Mouse (Mus musculus) myocyte (in vitro differentiated cells): Measurements from ENCODE around the gene Kcnj13.

Experiments used
- CEBPB ChIP-seq: IDR thresholded peaks from 2 replicates; pipeline ENCODE4 v1.6.1; 2011; ENCODE audit warnings: mild to moderate bottlenecking, moderate library complexity; ENCODE audit not compliant: poor library complexity, insufficient read depth, severe bottlenecking
- E2F4 ChIP-seq: IDR thresholded peaks from one replicate; pipeline ENCODE4 v1.6.1; 2011; ENCODE audit warnings: mild to moderate bottlenecking, control low read depth, moderate library complexity; ENCODE audit not compliant: insufficient read depth
- MAX ChIP-seq: IDR thresholded peaks from one replicate; pipeline ENCODE4 v1.6.1; 2011; ENCODE audit warnings: low read depth, mild to moderate bottlenecking, control low read depth
- MYOD1 ChIP-seq, 3 experiments: IDR thresholded peaks; one replicate each; pipeline ENCODE4 v1.6.1; 2011; ENCODE audit warnings: control low read depth in 2 of 3, low read depth in 2 of 3, mild to moderate bottlenecking in 2 of 3, moderate library complexity in 1 of 3; ENCODE audit not compliant: insufficient read length in 2 of 3, control insufficient read depth in 1 of 3
- POLR2A ChIP-seq: IDR thresholded peaks from one replicate; pipeline ENCODE4 v1.6.1; 2011; ENCODE audit warnings: low read depth, mild to moderate bottlenecking, control low read depth, moderate library complexity; ENCODE audit not compliant: insufficient read length
- TCF12 ChIP-seq: IDR thresholded peaks from one replicate; pipeline ENCODE4 v1.6.1; 2011; ENCODE audit warnings: mild to moderate bottlenecking, control low read depth; ENCODE audit not compliant: poor library complexity, insufficient read depth, severe bottlenecking
- USF1 ChIP-seq: IDR thresholded peaks from one replicate; pipeline ENCODE4 v1.6.1; 2011; ENCODE audit warnings: low read depth, mild to moderate bottlenecking, control low read depth, moderate library complexity

DNA sequence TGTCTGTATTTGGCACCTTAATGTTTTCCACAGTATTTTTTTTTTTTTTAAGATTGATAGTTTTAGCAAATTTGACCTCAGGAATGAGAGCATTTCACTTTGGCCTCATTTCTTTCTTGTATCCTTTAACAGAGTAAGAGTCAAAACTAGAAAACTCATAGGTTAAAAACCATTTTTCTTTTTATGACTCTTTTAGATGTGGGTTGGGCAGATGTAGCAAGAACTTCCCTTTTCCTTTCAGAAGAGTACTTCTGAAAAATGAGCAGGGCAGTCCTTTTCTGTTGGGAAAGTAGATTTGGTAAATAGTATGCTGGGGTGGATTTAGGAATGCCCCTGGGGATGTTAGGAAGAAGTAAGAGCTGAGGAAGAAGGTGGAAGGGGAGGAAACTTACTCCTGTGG is 11.5 kb upstream of the Kcnj13 start:
- TF ChIP-seq POLR2A (no peak), MYOD1 (IDR thresholded peaks at IDR 0.05; ENCODE audit: control insufficient read depth in 1 of 3, insufficient read length in 2 of 3, low read depth in 2 of 3) (no peak), E2F4 (no peak), TCF12 (no peak), CEBPB (no peak), USF1 (no peak), MAX (no peak)
